Mouse (Mus musculus): ENCODE measurements around the gene Med12. TPM values are rescaled to one million over a fixed set of nuclear protein-coding genes. Genes with fewer than 3 reads are reported as not detected.

The Med12 gene
- polyA plus RNA-seq, 1 experiment from 2014 or later = 35.9 TPM

GRCm38 (mm10) chrX:101288432-101288831 lies 14.6 kb downstream of the Med12 start:
- Histone ChIP-seq H3K9me3 (replicated peaks; ENCODE audit: control insufficient read depth, low read length) (no peaks in the 10 kb centered on the region), H3K27me3 (ENCODE audit: control insufficient read depth, insufficient read depth, low read length) (no peaks in the 10 kb centered on the region), H3K9ac (ENCODE audit: low read depth, low read length) (no peak overlapping the region), H3K4me3 (ENCODE audit: low read depth, low read length) (no peak overlapping the region), H3K4me1 (ENCODE audit: control insufficient read depth, insufficient read depth, low read length) (peaks cover 3% of the 10 kb centered on the region; the same call in 1 of the 2 replicates), H3K4me2 (no peak overlapping the region), H3K27ac (ENCODE audit: low read depth, low read length) (peak overlapping the region; percentile 73; the same call in 1 of the 2 replicates), H3K36me3 (ENCODE audit: control insufficient read depth, insufficient read depth, low read length) (peaks cover 4% of the 10 kb centered on the region)
- WGBS (ENCODE audit: insufficient replicate concordance) = 85% methylated on average over 6 of the region's 6 CpGs
- no peak for ATAC-seq (replicated peaks; ENCODE audit: insufficient number of reproducible peaks, low FRiP score, low TSS enrichment)

DNA sequence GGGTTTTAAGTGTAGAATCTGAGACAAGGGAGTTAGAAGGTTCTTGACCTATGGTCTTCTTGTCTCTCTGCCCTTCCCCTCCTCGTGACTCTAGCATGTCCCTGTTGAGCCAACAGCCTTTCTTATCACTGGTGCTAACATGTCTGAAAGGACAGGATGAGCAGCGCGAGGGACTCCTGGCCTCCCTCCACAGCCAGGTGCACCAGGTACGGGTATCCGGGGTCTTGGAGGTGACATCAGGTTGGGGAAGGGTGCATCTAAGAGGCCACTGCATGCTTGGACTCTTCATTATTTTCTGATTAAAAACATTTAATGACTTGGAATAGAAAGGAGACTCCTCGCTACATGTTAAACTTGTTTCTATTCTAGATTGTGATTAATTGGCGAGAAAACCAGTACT lies 15.2 kb downstream of the Med12 start:
- Histone ChIP-seq H3K27me3 (ENCODE audit: control insufficient read depth, insufficient read depth, low read length) (no peaks in the 10 kb centered on the region), H3K4me1 (ENCODE audit: control insufficient read depth, insufficient read depth, low read length) (peaks cover 3% of the 10 kb centered on the region; the same call in 1 of the 2 replicates), H3K36me3 (ENCODE audit: control insufficient read depth, insufficient read depth, low read length) (peaks cover 3% of the 10 kb centered on the region), H3K9me3 (replicated peaks; ENCODE audit: control insufficient read depth, low read length) (no peaks in the 10 kb centered on the region), H3K27ac (ENCODE audit: low read depth, low read length) (no peak overlapping the region), H3K9ac (ENCODE audit: low read depth, low read length) (no peak overlapping the region), H3K4me3 (ENCODE audit: low read depth, low read length) (no peak overlapping the region), H3K4me2 (no peak overlapping the region)
- WGBS (ENCODE audit: insufficient replicate concordance) = 83% methylated on average over 7 of the region's 7 CpGs
- no peak for ATAC-seq (replicated peaks; ENCODE audit: insufficient number of reproducible peaks, low FRiP score, low TSS enrichment)

GRCm38 (mm10) chrX:101290111-101290510 lies 16.3 kb downstream of the Med12 start:
- ATAC-seq (replicated peaks; ENCODE audit: insufficient number of reproducible peaks, low FRiP score, low TSS enrichment) = 0 out of 2 replicates have a peak, but pooled peaks have one; percentile 47
- Histone ChIP-seq H3K9me3 (replicated peaks; ENCODE audit: control insufficient read depth, low read length) (no peaks in the 10 kb centered on the region), H3K27ac (ENCODE audit: low read depth, low read length) (no peak overlapping the region), H3K36me3 (ENCODE audit: control insufficient read depth, insufficient read depth, low read length) (peaks cover 3% of the 10 kb centered on the region), H3K4me2 (no peak overlapping the region), H3K27me3 (ENCODE audit: control insufficient read depth, insufficient read depth, low read length) (no peaks in the 10 kb centered on the region), H3K9ac (ENCODE audit: low read depth, low read length) (no peak overlapping the region), H3K4me3 (ENCODE audit: low read depth, low read length) (no peak overlapping the region), H3K4me1 (ENCODE audit: control insufficient read depth, insufficient read depth, low read length) (peaks cover 3% of the 10 kb centered on the region; the same call in 1 of the 2 replicates)
- 75% methylated on average over 10 of the region's 10 CpGs for WGBS (ENCODE audit: insufficient replicate concordance)

GRCm38 (mm10) chrX:101299055-101299454 lies 25.2 kb downstream of the Med12 start, which contains the start of gene Nlgn3:
Gene Nlgn3, plus strand, starts transcription at chrX:101299168.
- H3K36me3 ChIP-seq (ENCODE audit: control insufficient read depth, insufficient read depth, low read length) = no peaks in the 10 kb centered on the region; the same call in 1 of the 2 replicates
- WGBS (ENCODE audit: insufficient replicate concordance) = 25% methylated on average over 21 of the region's 24 CpGs
- ATAC-seq (replicated peaks; ENCODE audit: insufficient number of reproducible peaks, low FRiP score, low TSS enrichment) = 0 out of 2 replicates have a peak, but pooled peaks have one; percentile 16
- peak within 1 kb of the TSS; percentile 63 for H3K4me2 ChIP-seq
- H3K27ac ChIP-seq (ENCODE audit: low read depth, low read length) = no peak within 1 kb of the TSS
- peaks cover 2% of the 10 kb centered on the region; the same call in 1 of the 2 replicates for H3K4me1 ChIP-seq (ENCODE audit: control insufficient read depth, insufficient read depth, low read length)
- H3K9me3 ChIP-seq (replicated peaks; ENCODE audit: control insufficient read depth, low read length) = no peaks in the 10 kb centered on the region
- peaks cover 9% of the 10 kb centered on the region for H3K27me3 ChIP-seq (ENCODE audit: control insufficient read depth, insufficient read depth, low read length)
- peak within 1 kb of the TSS; percentile 33 for H3K4me3 ChIP-seq (ENCODE audit: low read depth, low read length)
- peak within 1 kb of the TSS; percentile 34; the same call in 1 of the 2 replicates for H3K9ac ChIP-seq (ENCODE audit: low read depth, low read length)

DNA sequence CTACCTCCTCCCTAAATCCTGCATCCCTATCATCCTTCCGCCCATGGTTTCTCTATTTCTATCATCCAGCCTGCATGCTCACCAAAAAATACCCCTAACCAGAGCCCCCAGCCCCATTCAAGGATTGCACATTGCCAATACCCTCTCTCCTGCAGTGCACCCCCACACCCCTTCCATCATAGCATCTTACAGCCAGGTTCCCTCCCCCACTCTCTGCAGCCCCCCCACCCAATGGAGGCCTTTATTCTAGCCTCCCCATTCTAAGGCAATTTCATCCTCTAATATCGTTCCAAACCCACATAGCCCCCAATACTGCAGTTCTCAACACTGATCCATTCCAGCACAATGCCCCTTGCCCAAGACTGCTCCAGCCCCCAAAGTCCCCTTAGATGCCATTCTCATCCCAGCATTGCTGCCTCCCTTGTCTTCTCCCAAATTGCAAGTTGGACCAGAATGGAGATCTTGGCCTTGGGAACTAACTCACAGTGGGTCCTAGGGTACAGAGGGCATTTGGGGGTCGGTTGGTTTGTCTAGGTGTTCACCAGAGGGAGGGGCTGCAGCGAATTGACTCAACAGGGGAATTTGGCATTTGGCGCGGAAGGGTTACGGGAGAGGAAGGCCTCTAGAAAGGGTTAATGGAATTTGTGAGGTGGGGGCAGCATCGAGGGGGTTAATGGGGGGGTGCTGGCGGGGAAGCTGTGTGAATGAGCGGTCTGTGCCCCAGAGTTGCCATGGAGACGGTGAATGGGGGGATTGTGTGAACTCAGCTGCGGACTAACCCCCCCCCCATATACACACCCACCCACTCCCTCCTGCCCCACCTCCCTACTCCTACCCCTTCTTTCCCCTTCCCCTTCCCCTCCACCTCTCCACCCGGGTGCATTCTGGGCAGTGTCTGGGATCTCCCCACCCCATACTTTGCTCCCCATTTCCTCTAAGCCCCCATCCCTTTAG lies 25.9 kb downstream of the Med12 start:
- H3K27me3 ChIP-seq (ENCODE audit: control insufficient read depth, insufficient read depth, low read length) = peaks cover 9% of the 10 kb centered on the region
- no peak; the same call in 1 of the 2 replicates for ATAC-seq (replicated peaks; ENCODE audit: insufficient number of reproducible peaks, low FRiP score, low TSS enrichment)
- peaks cover 2% of the 10 kb centered on the region; the same call in 1 of the 2 replicates for H3K4me1 ChIP-seq (ENCODE audit: control insufficient read depth, insufficient read depth, low read length)
- H3K27ac ChIP-seq (ENCODE audit: low read depth, low read length) = no peak overlapping the region
- H3K4me3 ChIP-seq (ENCODE audit: low read depth, low read length) = peak overlapping the region; percentile 33
- H3K36me3 ChIP-seq (ENCODE audit: control insufficient read depth, insufficient read depth, low read length) = no peaks in the 10 kb centered on the region; the same call in 1 of the 2 replicates
- peak overlapping the region; percentile 10; the same call in 1 of the 2 replicates for H3K9ac ChIP-seq (ENCODE audit: low read depth, low read length)
- WGBS (ENCODE audit: insufficient replicate concordance) = 24% methylated on average over 12 of the region's 13 CpGs
- H3K9me3 ChIP-seq (replicated peaks; ENCODE audit: control insufficient read depth, low read length) = no peaks in the 10 kb centered on the region
- H3K4me2 ChIP-seq = peak overlapping the region; percentile 63

DNA sequence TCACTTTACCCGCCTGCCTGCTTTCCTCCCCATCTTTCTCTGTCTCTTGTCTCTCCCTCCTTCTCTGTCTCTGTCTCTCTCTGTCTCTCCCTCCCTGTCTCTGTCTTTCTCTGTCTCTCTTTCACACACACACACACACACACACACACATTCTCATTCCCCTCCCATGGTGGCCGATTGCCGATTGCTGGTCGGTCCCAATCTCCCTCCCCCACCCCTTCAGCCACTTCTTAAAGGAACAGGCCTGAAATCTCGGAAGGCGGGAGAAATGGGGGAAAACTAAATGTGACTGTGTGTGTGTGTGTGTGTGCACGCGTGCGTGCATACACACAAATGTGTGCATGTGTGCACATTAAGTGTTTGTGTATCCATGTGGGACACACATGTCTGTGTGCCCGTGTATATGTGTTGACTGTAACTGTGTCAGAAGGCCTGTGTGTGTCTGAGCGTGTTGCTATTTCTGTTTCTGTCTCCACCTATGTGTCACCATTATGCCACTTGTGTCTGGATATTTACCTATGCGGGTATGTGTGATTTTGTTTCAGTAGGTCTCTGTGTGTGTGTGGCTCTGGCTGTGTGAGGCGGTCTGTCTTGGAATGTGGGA lies 26.7 kb downstream of the Med12 start:
- peaks cover 12% of the 10 kb centered on the region for H3K27me3 ChIP-seq (ENCODE audit: control insufficient read depth, insufficient read depth, low read length)
- H3K9me3 ChIP-seq (replicated peaks; ENCODE audit: control insufficient read depth, low read length) = no peaks in the 10 kb centered on the region
- peak overlapping the region; percentile 63 for H3K4me2 ChIP-seq
- no peak overlapping the region for H3K27ac ChIP-seq (ENCODE audit: low read depth, low read length)
- H3K9ac ChIP-seq (ENCODE audit: low read depth, low read length) = peak overlapping the region; percentile 10; the same call in 1 of the 2 replicates
- no peak for ATAC-seq (replicated peaks; ENCODE audit: insufficient number of reproducible peaks, low FRiP score, low TSS enrichment)
- 31% methylated on average over 13 of the region's 13 CpGs for whole genome bisulfite sequencing (ENCODE audit: insufficient replicate concordance)
- H3K4me1 ChIP-seq (ENCODE audit: control insufficient read depth, insufficient read depth, low read length) = peaks cover 2% of the 10 kb centered on the region; the same call in 1 of the 2 replicates
- H3K4me3 ChIP-seq (ENCODE audit: low read depth, low read length) = peak overlapping the region; percentile 33
- no peaks in the 10 kb centered on the region; the same call in 1 of the 2 replicates for H3K36me3 ChIP-seq (ENCODE audit: control insufficient read depth, insufficient read depth, low read length)

DNA sequence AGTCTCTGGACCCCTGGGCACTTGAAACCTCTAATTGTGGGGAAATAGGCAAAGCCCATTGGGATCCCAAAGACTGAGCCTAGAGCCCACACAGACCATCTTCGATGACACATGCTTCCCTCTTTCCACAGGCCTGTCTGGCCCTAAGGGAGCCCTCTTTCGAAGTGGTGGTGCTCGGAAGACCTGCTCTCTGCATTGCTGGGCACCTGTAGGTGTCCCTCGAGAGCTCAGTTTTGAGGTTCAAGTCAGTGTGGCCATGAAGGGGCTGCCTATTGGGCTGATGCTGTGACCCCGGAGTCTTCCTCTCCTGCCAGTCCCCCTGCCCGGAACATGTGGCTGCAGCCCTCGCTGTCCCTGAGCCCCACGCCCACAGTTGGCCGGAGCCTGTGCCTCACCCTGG lies 27.8 kb downstream of the Med12 start:
- no peak overlapping the region for H3K4me2 ChIP-seq
- H3K4me1 ChIP-seq (ENCODE audit: control insufficient read depth, insufficient read depth, low read length) = peaks cover 2% of the 10 kb centered on the region; the same call in 1 of the 2 replicates
- 79% methylated on average over 9 of the region's 9 CpGs for WGBS (ENCODE audit: insufficient replicate concordance)
- no peaks in the 10 kb centered on the region for H3K36me3 ChIP-seq (ENCODE audit: control insufficient read depth, insufficient read depth, low read length)
- no peak overlapping the region for H3K27ac ChIP-seq (ENCODE audit: low read depth, low read length)
- no peak for ATAC-seq (replicated peaks; ENCODE audit: insufficient number of reproducible peaks, low FRiP score, low TSS enrichment)
- peaks cover 12% of the 10 kb centered on the region for H3K27me3 ChIP-seq (ENCODE audit: control insufficient read depth, insufficient read depth, low read length)
- no peaks in the 10 kb centered on the region for H3K9me3 ChIP-seq (replicated peaks; ENCODE audit: control insufficient read depth, low read length)
- no peak overlapping the region for H3K9ac ChIP-seq (ENCODE audit: low read depth, low read length)
- H3K4me3 ChIP-seq (ENCODE audit: low read depth, low read length) = no peak overlapping the region

- Histone ChIP-seq H3K4me2 (no peak overlapping the region), H3K4me1 (ENCODE audit: control insufficient read depth, insufficient read depth, low read length) (peaks cover 2% of the 10 kb centered on the region; the same call in 1 of the 2 replicates), H3K4me3 (ENCODE audit: low read depth, low read length) (no peak overlapping the region), H3K9ac (ENCODE audit: low read depth, low read length) (no peak overlapping the region), H3K27ac (ENCODE audit: low read depth, low read length) (no peak overlapping the region), H3K27me3 (ENCODE audit: control insufficient read depth, insufficient read depth, low read length) (peaks cover 10% of the 10 kb centered on the region), H3K36me3 (ENCODE audit: control insufficient read depth, insufficient read depth, low read length) (no peaks in the 10 kb centered on the region), H3K9me3 (replicated peaks; ENCODE audit: control insufficient read depth, low read length) (no peaks in the 10 kb centered on the region)
- no peak for ATAC-seq (replicated peaks; ENCODE audit: insufficient number of reproducible peaks, low FRiP score, low TSS enrichment)
- WGBS (ENCODE audit: insufficient replicate concordance) = 45% methylated on average over 2 of the region's 2 CpGs
Measured at GRCm38 (mm10) chrX:101304646-101305045, 30.8 kb downstream of the Med12 start.
